Mouse (Mus musculus): ENCODE results near the gene Fmnl2.

GRCm38 (mm10) chr2:52809988-52810387 is 47.7 kb upstream of the Fmnl2 start:
- TF ChIP-seq POLR2A (IDR thresholded peaks at IDR 0.05; ENCODE audit: low read depth, low read length) (no peak), CTCF (IDR thresholded peaks at IDR 0.05; ENCODE audit: extremely low read depth, insufficient read length, insufficient replicate concordance, low read depth, low read length) (no peak)
